Mouse (Mus musculus) bone marrow, adult 2 months (tissue): ENCODE results near the gene Lrrc8b. TPM values are rescaled to one million over a fixed set of nuclear protein-coding genes. Genes with fewer than 3 reads are reported as not detected.

ENCODE experiments used
- H3K27ac ChIP-seq: fragments of 200-500 bp; 2 replicates; pipeline ENCODE4 v1.5.1; 2012; ENCODE audit warnings: low read depth, mild to moderate bottlenecking, control low read depth, inconsistent platforms, low read length; ENCODE audit not compliant: control insufficient read depth, poor library complexity, insufficient read depth
- H3K4me1 ChIP-seq: fragments of 200-500 bp; 2 replicates; pipeline ENCODE4 v1.6.1; 2011; ENCODE audit warnings: low read length; ENCODE audit not compliant: control insufficient read depth, insufficient read depth
- H3K4me3 ChIP-seq: fragments of 200-500 bp; replicated peaks from 2 replicates; pipeline ENCODE3; 2011; ENCODE audit warnings: mild to moderate bottlenecking, low read depth, low read length, control low read depth; ENCODE audit not compliant: control insufficient read depth
- CTCF ChIP-seq: fragments of 200-500 bp; IDR thresholded peaks from 2 replicates; pipeline ENCODE4 v1.5.1; 2011; ENCODE audit warnings: low read length, control low read depth; ENCODE audit not compliant: control insufficient read depth, insufficient read depth
- POLR2A ChIP-seq: fragments of 200-500 bp; IDR thresholded peaks from 2 replicates; pipeline ENCODE4 v1.6.1; 2011; ENCODE audit warnings: low read depth, mild to moderate bottlenecking, control low read depth, low read length, borderline replicate concordance; ENCODE audit not compliant: control insufficient read depth
- WGBS: fragments of 180-500 bp; shearing (Covaris S2); methylation state at CpG from one replicate; pipeline ENCODE4 v1.1.7; 2018; 5-methylcytosine and 5-hydroxymethylcytosine counted together
- polyA plus RNA-seq: library from polyadenylated mRNA; stranded (reverse); fragments of >200 nt; gene quantifications from 2 replicates; pipeline ENCODE4 v1.2.4, GENCODE M21; 2011; ENCODE audit warnings: low replicate concordance; ENCODE audit not compliant: missing spikeins, insufficient read depth, insufficient read length

Gene Lrrc8b
- polyA plus RNA-seq, 1 experiment: 2.4 TPM

GRCm38 (mm10) chr5:105536172-105536571 lies 120.6 kb downstream of the Lrrc8b start:
- Histone ChIP-seq H3K27ac (no peak overlapping the region), H3K4me3 (no peak overlapping the region), H3K4me1 (no peaks in the 10 kb centered on the region; the same call in 1 of the 2 replicates)
- 90% methylated on average over 2 of the region's 2 CpGs for WGBS
- TF ChIP-seq CTCF: no peak
- TF ChIP-seq POLR2A: no peak

- Histone ChIP-seq H3K27ac (no peak overlapping the region), H3K4me3 (no peak overlapping the region), H3K4me1 (no peaks in the 10 kb centered on the region; the same call in 1 of the 2 replicates)
- 90% methylated on average over 11 of the region's 11 CpGs for WGBS
- TF ChIP-seq POLR2A (no peak), CTCF (no peak)
These were observed 121.6 kb downstream of the Lrrc8b start for GRCm38 (mm10) chr5:105537101-105537723.

Other genes starting within 250 kb of the Lrrc8b start
- not detected in 2 replicates for gene Gbp10, start 176.2 kb upstream of the Lrrc8b start, polyA plus RNA-seq
- 0.81 TPM in 1 of 2 replicates, not detected in the other for gene Gm43302, start 122.1 kb upstream of the Lrrc8b start, polyA plus RNA-seq
- gene Gbp6, start 122.1 kb upstream of the Lrrc8b start, polyA plus RNA-seq: 1.8 and 4.2 TPM in 2 replicates
- 9.2 and 9.7 TPM in 2 replicates for gene Lrrc8c, start 103.6 kb downstream of the Lrrc8b start, polyA plus RNA-seq